Mouse (Mus musculus) intestine, embryonic 15.5 days (tissue): ENCODE measurements around the gene Cdhr5. TPM values are rescaled to one million over a fixed set of nuclear protein-coding genes. Genes with fewer than 3 reads are reported as not detected.
A peak's percentile ranks its signal among the peaks of the same experiment; 100 is the strongest.

Experiments
- ATAC-seq: fragments of 200-750 bp; cut with Nextera tagmentation; 2 replicates; pipeline ENCODE4 v1.8.0; 2017; ENCODE audit warnings: moderate TSS enrichment, moderate library complexity
- H3K27ac ChIP-seq: fragments of 300-500 bp; sonication (generic); 2 replicates; pipeline ENCODE4 v1.5.1; 2015; ENCODE audit warnings: mild to moderate bottlenecking, inconsistent platforms
- H3K27me3 ChIP-seq: fragments of 300-500 bp; sonication (generic); replicated peaks from 2 replicates; pipeline ENCODE4 v1.6.1; 2015; ENCODE audit warnings: inconsistent platforms
- H3K36me3 ChIP-seq: fragments of 300-500 bp; sonication (generic); 2 replicates; pipeline ENCODE4 v1.6.1; 2015; ENCODE audit warnings: inconsistent platforms
- H3K4me1 ChIP-seq: fragments of 300-500 bp; sonication (generic); replicated peaks from 2 replicates; pipeline ENCODE4 v1.6.1; 2015; ENCODE audit warnings: inconsistent platforms
- H3K4me2 ChIP-seq: fragments of 300-500 bp; sonication (generic); replicated peaks from 2 replicates; pipeline ENCODE4 v1.6.1; 2015; ENCODE audit warnings: mild to moderate bottlenecking, inconsistent platforms
- H3K4me3 ChIP-seq: fragments of 300-500 bp; sonication (generic); replicated peaks from 2 replicates; pipeline ENCODE4 v1.5.1; 2015; ENCODE audit warnings: inconsistent platforms
- H3K9ac ChIP-seq: fragments of 300-500 bp; sonication (generic); 2 replicates; pipeline ENCODE4 v1.6.1; 2015; ENCODE audit warnings: inconsistent platforms
- H3K9me3 ChIP-seq: fragments of 300-500 bp; sonication (generic); 2 replicates; pipeline ENCODE4 v1.6.1; 2016; ENCODE audit warnings: inconsistent platforms
- WGBS: fragments of 180-500 bp; shearing (Covaris S2); methylation state at CpG from one replicate; pipeline ENCODE4 v1.1.7; 2015; 5-methylcytosine and 5-hydroxymethylcytosine counted together
- polyA plus RNA-seq: library from polyadenylated mRNA; unstranded; fragments of >200 nt; fragmentation: Nextera tagmentation; extraction: Ambion mirVana; gene quantifications from 2 replicates; pipeline ENCODE4 v1.2.1, GENCODE M21; 2015

Gene Cdhr5
- polyA plus RNA-seq, 1 experiment from 2014 or later, result 75.8 TPM

DNA sequence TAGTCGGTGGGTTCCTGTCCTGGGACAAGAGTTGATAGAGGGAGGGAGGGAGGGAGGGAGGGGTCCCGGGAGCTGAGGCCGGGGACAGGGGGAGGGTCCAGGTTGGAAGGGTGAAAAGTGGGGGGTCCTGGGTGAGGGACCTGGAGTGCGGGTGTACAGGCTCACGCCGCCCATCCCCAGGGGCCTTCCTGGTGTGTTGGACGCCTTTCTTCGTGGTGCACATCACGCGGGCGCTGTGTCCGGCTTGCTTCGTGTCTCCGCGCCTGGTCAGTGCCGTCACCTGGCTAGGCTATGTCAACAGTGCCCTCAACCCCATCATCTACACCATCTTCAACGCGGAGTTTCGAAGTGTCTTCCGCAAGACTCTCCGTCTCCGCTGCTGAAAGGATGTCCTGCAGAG, 17.9 kb upstream of the Cdhr5 start:
- Histone ChIP-seq H3K27me3 (peaks cover 50% of the 10 kb centered on the region), H3K36me3 (peaks cover 3% of the 10 kb centered on the region; the same call in 1 of the 2 replicates)
- no peak for ATAC-seq

DNA sequence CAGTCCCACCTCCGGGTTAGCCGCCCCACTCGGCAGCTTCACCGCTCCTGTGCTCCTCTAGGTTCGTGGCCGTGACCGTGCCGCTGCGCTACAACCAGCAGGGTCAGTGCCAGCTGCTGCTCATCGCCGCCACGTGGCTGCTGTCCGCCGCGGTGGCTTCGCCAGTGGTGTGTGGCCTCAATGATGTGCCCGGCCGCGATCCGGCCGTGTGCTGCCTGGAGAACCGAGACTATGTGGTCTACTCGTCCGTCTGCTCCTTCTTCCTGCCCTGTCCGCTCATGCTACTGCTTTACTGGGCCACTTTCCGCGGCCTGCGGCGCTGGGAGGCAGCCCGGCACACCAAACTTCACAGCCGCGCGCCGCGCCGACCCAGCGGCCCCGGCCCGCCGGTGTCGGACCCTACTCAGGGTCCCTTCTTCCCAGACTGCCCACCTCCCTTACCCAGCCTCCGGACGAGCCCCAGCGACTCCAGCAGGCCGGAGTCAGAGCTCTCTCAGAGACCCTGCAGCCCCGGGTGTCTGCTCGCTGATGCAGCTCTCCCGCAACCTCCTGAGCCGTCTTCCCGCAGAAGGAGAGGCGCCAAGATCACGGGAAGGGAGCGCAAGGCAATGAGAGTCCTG, 17.4 kb upstream of the Cdhr5 start:
- no peaks in the 10 kb centered on the region for H3K9me3 ChIP-seq
- H3K4me1 ChIP-seq, result peaks cover 22% of the 10 kb centered on the region
- ATAC-seq, result peak; percentile 46
- H3K4me3 ChIP-seq, result peak overlapping the region; percentile 39
- no peak overlapping the region for H3K27ac ChIP-seq
- peaks cover 3% of the 10 kb centered on the region; the same call in 1 of the 2 replicates for H3K36me3 ChIP-seq
- H3K9ac ChIP-seq, result peak overlapping the region; percentile 39
- peaks cover 50% of the 10 kb centered on the region for H3K27me3 ChIP-seq
- 2% methylated on average over 53 of the region's 53 CpGs for WGBS
- peak overlapping the region; percentile 90 for H3K4me2 ChIP-seq

More for the DNA sequence above, 17.9 kb upstream of the Cdhr5 start:
- Histone ChIP-seq H3K4me2 (peak overlapping the region; percentile 90), H3K4me3 (peak overlapping the region; percentile 39), H3K4me1 (peaks cover 22% of the 10 kb centered on the region), H3K9ac (no peak overlapping the region), H3K9me3 (no peaks in the 10 kb centered on the region), H3K27ac (no peak overlapping the region)
- 5% methylated on average over 20 of the region's 22 CpGs for WGBS

DNA sequence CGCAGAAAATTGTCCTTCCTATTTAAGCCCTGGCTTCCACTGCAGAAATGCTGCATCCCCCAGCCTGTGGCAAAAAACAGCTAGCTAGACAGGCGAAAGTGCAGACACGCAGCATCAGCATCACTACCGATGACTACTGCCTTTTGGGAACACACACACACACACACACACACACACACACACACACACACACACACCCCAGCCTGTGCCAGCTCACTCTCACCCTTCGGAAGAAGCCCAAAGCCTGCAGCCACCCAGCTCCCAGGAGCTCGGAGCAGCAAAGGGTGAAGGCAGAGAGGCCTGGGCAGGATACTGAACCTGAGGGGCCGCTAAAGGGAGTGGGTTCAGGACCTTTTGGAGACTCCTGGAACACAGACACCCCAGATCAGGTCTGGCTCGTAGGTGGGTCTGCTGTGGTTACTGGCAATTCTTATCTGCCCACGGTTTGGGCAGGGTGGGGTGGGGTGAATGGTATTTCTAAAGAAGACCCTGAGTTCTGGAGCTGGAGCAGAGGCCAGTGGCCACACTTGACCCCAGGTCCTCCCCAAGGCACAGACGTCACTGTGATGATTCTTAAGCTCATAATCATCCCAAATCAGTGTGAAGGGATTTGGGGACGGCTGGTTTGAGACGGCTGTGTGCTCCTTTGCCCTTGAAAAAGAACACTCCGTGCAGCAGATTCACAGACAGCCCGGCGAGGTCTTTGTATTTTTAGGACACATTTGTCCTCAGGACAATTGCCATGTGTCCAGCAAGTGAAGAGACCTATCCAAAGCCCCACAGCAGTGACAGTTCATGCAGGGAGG, 16.2 kb upstream of the Cdhr5 start:
- peaks cover 50% of the 10 kb centered on the region for H3K27me3 ChIP-seq
- peaks cover 22% of the 10 kb centered on the region for H3K4me1 ChIP-seq
- peaks cover 3% of the 10 kb centered on the region; the same call in 1 of the 2 replicates for H3K36me3 ChIP-seq
- WGBS, result 54% methylated on average over 15 of the region's 15 CpGs
- no peak overlapping the region for H3K27ac ChIP-seq
- 0 out of 2 replicates have a peak overlapping the region, but pooled peaks have one; percentile 51 for H3K9ac ChIP-seq
- ATAC-seq, result no peak
- no peaks in the 10 kb centered on the region for H3K9me3 ChIP-seq
- peak overlapping the region; percentile 97 for H3K4me2 ChIP-seq
- peak overlapping the region; percentile 52; the same call in 1 of the 2 replicates for H3K4me3 ChIP-seq

DNA sequence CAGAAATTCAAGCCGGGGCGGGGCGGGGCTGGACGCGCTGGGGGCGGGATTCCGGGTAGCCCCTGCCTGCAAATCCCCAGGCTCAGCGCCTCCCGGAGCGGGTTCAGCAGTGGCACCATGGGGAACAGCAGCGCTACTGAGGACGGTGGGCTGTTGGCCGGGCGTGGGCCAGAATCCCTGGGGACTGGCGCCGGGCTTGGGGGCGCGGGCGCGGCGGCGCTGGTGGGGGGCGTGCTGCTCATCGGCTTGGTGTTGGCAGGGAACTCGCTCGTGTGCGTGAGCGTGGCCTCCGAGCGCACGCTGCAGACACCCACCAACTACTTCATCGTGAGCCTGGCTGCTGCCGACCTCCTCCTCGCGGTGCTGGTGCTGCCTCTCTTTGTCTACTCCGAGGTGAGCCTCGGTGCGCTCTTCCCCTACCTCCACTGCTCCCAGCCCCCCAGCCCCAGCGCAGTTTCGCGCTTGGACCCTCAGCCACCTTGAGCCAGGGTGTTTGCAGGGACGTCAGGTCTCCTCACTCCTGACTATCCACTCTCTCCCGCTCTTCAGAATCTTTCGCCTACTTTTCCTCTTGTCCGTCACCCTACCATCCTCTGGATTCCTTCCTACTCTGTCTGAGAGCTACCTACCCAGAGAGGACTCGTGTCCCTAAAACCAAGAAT, 15.5 kb upstream of the Cdhr5 start, which contains the start of gene Drd4:
Gene Drd4, plus strand, starts transcription at position 86 of the 662 bp plus-strand sequence.
- H3K9ac ChIP-seq, result peak within 1 kb of the TSS; percentile 51
- H3K4me1 ChIP-seq, result peaks cover 22% of the 10 kb centered on the region
- peak; percentile 60; the same call in 1 of the 2 replicates for ATAC-seq
- no peak within 1 kb of the TSS for H3K27ac ChIP-seq
- no peaks in the 10 kb centered on the region for H3K9me3 ChIP-seq
- peak within 1 kb of the TSS; percentile 52 for H3K4me3 ChIP-seq
- H3K27me3 ChIP-seq, result peaks cover 50% of the 10 kb centered on the region
- WGBS, result 4% methylated on average over 46 of the region's 46 CpGs
- H3K4me2 ChIP-seq, result peak within 1 kb of the TSS; percentile 97
- no peaks in the 10 kb centered on the region for H3K36me3 ChIP-seq

DNA sequence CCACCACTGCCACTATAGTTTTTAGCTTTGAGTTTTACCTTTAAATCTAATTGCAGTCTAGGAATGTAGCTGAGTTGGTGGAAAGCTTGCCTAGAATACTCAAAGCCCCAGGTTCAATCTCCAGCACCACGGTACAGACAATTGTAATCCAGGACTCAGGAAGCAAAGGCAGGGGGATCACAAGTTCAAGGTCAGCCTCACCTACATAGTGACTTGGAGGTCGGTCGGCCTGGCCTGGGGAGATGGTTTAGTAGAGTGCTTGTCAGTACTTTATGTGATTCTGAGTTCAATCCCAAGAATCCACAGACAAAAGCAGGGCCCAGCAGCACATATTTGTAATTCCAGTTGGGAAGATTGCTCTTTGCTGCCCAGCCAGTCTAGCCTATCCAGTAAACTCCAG, 11.5 kb upstream of the Cdhr5 start:
- Histone ChIP-seq H3K27me3 (peaks cover 23% of the 10 kb centered on the region), H3K4me3 (no peak overlapping the region), H3K9me3 (no peaks in the 10 kb centered on the region), H3K4me1 (peaks cover 9% of the 10 kb centered on the region), H3K27ac (no peak overlapping the region), H3K4me2 (no peak overlapping the region), H3K36me3 (no peaks in the 10 kb centered on the region), H3K9ac (no peak overlapping the region)
- 85% methylated on average over 3 of the region's 3 CpGs for WGBS
- no peak for ATAC-seq

DNA sequence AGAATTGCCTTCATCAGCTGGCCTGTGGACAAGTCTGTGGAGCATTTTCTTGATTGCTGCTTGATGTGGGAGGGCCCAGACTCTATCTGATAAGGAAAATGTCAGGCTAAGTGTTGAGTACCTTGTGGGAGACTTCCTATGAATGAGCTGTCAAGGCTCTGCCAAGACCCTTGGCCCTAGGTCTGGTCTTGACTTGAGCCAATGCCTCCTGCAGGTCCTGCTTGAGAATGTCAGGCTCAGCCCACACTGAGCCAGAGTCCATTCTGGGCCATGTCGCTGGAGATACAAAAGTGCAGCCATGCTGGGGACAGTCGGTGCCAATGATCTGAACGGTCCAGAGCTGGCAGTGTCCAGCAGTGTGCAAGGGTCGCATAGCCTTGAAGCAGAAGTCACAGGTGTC, 6.2 kb upstream of the Cdhr5 start:
- Histone ChIP-seq H3K9ac (no peak overlapping the region), H3K27ac (no peak overlapping the region), H3K36me3 (no peaks in the 10 kb centered on the region), H3K4me2 (no peak overlapping the region), H3K9me3 (no peaks in the 10 kb centered on the region), H3K27me3 (no peaks in the 10 kb centered on the region), H3K4me3 (no peak overlapping the region), H3K4me1 (peaks cover 11% of the 10 kb centered on the region)
- no peak for ATAC-seq
- WGBS, result 86% methylated on average over 4 of the region's 4 CpGs

DNA sequence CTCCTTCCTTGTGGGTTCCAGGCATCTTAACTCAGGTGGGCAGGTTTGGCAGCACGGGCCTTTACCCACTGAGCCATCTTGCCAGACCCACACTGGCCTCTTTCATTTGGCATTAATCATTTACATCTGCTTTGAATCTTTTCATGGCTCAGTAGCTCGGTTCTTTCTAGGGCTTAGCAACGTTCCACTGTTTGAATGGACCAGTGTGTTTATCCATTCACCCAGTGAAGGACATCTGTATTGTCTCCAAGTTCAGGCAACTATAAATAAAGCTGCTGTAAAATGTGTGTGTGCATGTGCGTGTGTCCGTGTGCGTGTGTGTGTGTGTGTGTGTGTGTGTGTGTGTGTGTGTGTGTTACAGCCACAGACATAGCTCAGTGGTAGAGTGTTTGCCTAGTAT, 4.9 kb upstream of the Cdhr5 start:
- Histone ChIP-seq H3K27ac (no peak overlapping the region), H3K4me1 (peaks cover 15% of the 10 kb centered on the region), H3K4me2 (no peak overlapping the region), H3K4me3 (no peak overlapping the region), H3K27me3 (no peaks in the 10 kb centered on the region), H3K36me3 (no peaks in the 10 kb centered on the region), H3K9me3 (no peaks in the 10 kb centered on the region), H3K9ac (no peak overlapping the region)
- WGBS, result 42% methylated on average over 6 of the region's 6 CpGs
- ATAC-seq, result no peak

DNA sequence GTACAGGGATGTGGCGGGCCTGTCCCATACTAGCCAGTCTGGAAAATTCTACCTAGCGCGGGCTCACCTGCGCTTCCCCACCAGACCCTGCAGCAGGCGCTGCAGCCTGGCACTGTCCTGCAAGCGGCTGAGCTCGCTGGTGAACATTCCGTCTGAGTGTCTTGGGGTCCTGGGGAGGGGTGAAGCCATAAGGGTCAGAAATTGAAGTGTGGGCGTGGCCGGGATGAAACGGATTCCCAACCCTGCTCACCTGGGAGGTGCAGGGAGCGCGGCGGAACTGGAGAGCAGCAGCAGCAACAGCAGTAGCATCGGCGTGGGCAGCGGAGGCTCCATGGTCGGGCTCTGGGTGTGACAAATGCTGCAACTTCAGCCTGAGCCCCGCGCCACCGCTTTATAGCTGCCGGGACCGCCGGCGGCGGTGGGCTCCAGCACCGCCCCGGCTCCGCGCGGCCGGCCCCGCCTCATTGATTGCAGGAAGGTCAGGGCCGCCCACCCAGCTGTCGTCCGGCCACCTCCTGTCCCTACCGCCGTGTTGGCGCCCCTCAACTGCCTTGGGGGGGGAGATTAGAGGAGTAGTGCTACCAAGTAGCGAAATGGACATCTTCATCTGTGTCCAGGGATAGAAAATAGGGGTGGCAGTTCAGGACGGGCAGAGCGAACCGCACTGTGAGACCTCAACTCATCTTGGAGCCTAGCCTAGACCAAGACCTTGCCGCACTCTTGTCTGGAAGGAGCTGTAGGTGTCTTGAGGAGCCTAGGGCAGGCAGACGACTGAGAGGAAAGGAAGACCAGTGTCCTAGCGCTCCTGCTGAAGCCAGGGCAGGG, 2.4 kb upstream of the Cdhr5 start, which contains the start of gene Sct:
Gene Sct, minus strand, starts transcription at position 368 of the 825 bp plus-strand sequence.
- Histone ChIP-seq H3K36me3 (no peaks in the 10 kb centered on the region), H3K9ac (peak within 1 kb of the TSS; percentile 53), H3K4me1 (peaks cover 19% of the 10 kb centered on the region), H3K27me3 (no peaks in the 10 kb centered on the region), H3K4me2 (peak within 1 kb of the TSS; percentile 99), H3K9me3 (no peaks in the 10 kb centered on the region), H3K4me3 (peak within 1 kb of the TSS; percentile 50), H3K27ac (peak within 1 kb of the TSS; percentile 84)
- 3% methylated on average over 46 of the region's 46 CpGs for WGBS
- peak; percentile 53 for ATAC-seq

DNA sequence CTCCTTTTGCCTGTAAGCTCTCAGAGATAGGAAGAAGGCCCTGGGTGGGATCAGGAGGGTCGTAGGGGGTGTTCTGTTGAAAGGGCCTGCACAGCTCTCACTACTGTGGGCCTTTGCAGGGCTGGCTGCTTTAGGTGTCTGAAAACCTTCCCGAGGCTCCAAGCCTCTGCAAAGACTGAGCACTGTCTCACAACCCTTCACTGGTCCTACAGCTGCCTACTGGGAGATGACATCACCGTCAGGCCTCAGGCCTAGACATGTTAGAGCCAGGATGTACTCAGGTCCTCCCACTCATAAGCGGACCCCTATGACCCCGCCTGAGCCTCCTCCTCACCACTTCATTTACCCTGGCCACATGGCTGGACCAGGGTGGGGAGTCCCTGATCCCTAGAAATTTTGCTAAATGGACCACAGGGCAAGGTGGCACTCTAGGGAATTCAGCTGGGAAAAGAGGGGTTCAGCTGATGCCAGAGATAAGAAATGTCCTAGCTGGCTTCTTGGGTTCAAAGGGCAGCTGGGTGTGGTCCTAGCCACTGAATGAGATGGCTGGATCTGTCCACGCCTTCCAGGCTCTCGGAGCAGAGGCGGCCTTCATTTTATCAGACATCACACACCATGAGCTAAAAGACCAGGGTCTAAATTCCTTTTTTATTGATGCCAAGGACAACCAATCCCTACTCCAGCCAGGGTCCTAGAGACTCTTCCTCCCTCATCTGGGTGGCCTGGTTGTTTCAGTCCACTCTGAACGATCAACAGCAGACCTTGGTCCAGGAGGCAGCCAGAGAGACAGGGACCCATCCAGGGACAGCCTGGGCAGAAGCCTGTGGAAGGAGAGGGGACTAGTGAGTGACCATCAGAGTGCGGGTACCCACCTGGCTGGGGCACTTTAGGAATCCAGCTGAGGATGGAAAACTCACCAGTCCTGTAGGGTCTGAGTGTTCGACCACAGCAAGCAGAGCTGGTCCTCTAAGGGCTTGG, 1.4 kb upstream of the Cdhr5 start:
- 59% methylated on average over 11 of the region's 11 CpGs for WGBS
- peak overlapping the region; percentile 50; the same call in 1 of the 2 replicates for H3K4me3 ChIP-seq
- 0 out of 2 replicates have a peak overlapping the region, but pooled peaks have one; percentile 53 for H3K9ac ChIP-seq
- ATAC-seq, result peak; percentile 36
- H3K27me3 ChIP-seq, result no peaks in the 10 kb centered on the region
- H3K4me1 ChIP-seq, result peaks cover 19% of the 10 kb centered on the region
- no peaks in the 10 kb centered on the region for H3K36me3 ChIP-seq
- H3K4me2 ChIP-seq, result peak overlapping the region; percentile 99
- H3K9me3 ChIP-seq, result no peaks in the 10 kb centered on the region
- peak overlapping the region; percentile 84 for H3K27ac ChIP-seq

DNA sequence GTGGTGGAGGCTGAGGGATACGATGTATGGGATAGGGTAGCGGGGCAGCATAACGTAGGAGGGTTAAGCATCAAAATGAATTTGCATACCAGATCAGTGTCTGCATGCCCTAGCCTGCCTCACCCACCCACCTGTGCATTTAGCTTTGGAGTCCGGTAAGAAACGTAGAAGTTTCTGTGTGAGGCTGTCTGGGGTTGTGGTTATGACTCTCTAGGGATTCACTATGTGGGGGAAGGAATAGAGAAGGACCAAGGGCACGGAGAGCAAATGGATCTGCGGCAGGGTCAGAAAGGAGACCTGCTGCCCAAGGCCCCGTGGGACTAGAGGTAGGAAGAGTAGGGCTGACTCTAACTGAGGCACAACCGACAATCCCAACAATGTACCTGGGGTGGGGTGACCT, 1.2 kb downstream of the Cdhr5 start:
- H3K4me1 ChIP-seq, result peaks cover 19% of the 10 kb centered on the region
- no peaks in the 10 kb centered on the region for H3K27me3 ChIP-seq
- H3K9me3 ChIP-seq, result no peaks in the 10 kb centered on the region
- H3K4me3 ChIP-seq, result peak overlapping the region; percentile 36
- H3K9ac ChIP-seq, result no peak overlapping the region
- peak overlapping the region; percentile 99 for H3K4me2 ChIP-seq
- H3K36me3 ChIP-seq, result no peaks in the 10 kb centered on the region
- ATAC-seq, result no peak
- H3K27ac ChIP-seq, result peak overlapping the region; percentile 84; the same call in 1 of the 2 replicates
- WGBS, result 83% methylated on average over 9 of the region's 9 CpGs
